Mouse (Mus musculus) ES-Bruce4 (cell line): ENCODE measurements around the gene Gm20865. TPM values are rescaled to one million over a fixed set of nuclear protein-coding genes. Genes with fewer than 3 reads are reported as not detected.
"Not testable (repeated sequence)": the region's sequence is repeated elsewhere in the genome, so short reads cannot be mapped to it uniquely, and the experiment has no call there.

ENCODE experiments used
- H3K27ac ChIP-seq: 2 replicates; pipeline ENCODE4 v1.5.1; 2012; ENCODE audit warnings: low read length, inconsistent platforms; ENCODE audit not compliant: insufficient read depth
- H3K27me3 ChIP-seq: 2 replicates; pipeline ENCODE4 v1.6.1; 2012; ENCODE audit warnings: mild to moderate bottlenecking, low read length, inconsistent platforms; ENCODE audit not compliant: control insufficient read depth, poor library complexity, insufficient read depth, severe bottlenecking
- H3K36me3 ChIP-seq: 2 replicates; pipeline ENCODE4 v1.6.1; 2012; ENCODE audit warnings: inconsistent platforms, mild to moderate bottlenecking, low read length, moderate library complexity; ENCODE audit not compliant: control insufficient read depth, poor library complexity, insufficient read depth, severe bottlenecking
- H3K4me1 ChIP-seq: one replicate; pipeline ENCODE4 v1.8.1; 2011; ENCODE audit warnings: low read length; ENCODE audit not compliant: control insufficient read depth, insufficient read depth
- H3K4me3 ChIP-seq: 2 replicates; pipeline ENCODE4 v1.5.1; 2011; ENCODE audit warnings: low read depth, mild to moderate bottlenecking, low read length
- H3K9ac ChIP-seq: 2 replicates; pipeline ENCODE4 v1.6.1; 2012; ENCODE audit warnings: low read depth, mild to moderate bottlenecking, inconsistent platforms; ENCODE audit not compliant: poor library complexity, severe bottlenecking
- H3K9me3 ChIP-seq: replicated peaks from 2 replicates; pipeline ENCODE4 v1.6.1; 2012; ENCODE audit warnings: mild to moderate bottlenecking, low read length, inconsistent platforms; ENCODE audit not compliant: control insufficient read depth, poor library complexity, insufficient read depth, severe bottlenecking
- polyA plus RNA-seq: library from polyadenylated mRNA; stranded (reverse); fragments of >200 nt; gene quantifications from 2 replicates; pipeline ENCODE4 v1.2.4, GENCODE M21; 2011; ENCODE audit warnings: low read depth; ENCODE audit not compliant: missing spikeins, insufficient read depth, insufficient read length

Gm20865 gene
- not detected in 2 replicates for polyA plus RNA-seq

DNA sequence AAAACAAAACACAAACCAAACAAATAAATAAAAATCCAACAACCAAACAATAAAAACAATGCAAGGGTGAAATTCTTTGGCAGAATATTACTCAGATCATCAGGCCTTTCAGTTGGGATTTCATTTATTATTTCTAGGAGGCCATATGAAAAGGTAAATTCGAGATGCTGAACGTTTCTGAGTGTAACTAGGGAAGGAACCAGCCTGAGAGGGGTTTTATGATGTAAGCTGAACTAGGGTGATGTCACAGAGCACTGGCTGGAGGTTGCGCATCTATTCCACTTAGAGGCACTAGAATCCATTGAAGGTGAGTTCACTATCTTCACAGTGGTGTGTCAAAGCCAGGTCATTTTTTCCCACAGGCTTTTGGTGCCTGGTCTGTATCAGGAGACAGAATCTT is at the start of gene Gm20865:
Gene Gm20865 (plus strand): TSS at position 301 of the 400 bp plus-strand sequence.
- not testable (repeated sequence) for H3K4me1 ChIP-seq, H3K36me3 ChIP-seq, H3K4me3 ChIP-seq

More for the DNA sequence above, at the start of gene Gm20865:
- H3K27ac ChIP-seq, H3K9me3 ChIP-seq, H3K27me3 ChIP-seq, H3K9ac ChIP-seq: not testable (repeated sequence)

Other genes starting within 250 kb of the Gm20865 start
- not detected in 2 replicates for gene Gm29866, start 247.9 kb upstream of the Gm20865 start, polyA plus RNA-seq
- not detected in 2 replicates for gene Gm20909, start 77.0 kb upstream of the Gm20865 start, polyA plus RNA-seq